Mouse (Mus musculus) hindbrain, embryonic 10.5 days (tissue): ENCODE data around the gene Entpd7. TPM values are rescaled to one million over a fixed set of nuclear protein-coding genes. Genes with fewer than 3 reads are reported as not detected.

Experiments used
- DNase-seq: peaks from one replicate; pipeline ENCODE4 v3.0.0-alpha.2; 2017; ENCODE audit warnings: low spot score
- H3K27ac ChIP-seq: fragments of 300-500 bp; sonication (generic); 2 replicates; pipeline ENCODE4 v1.5.1; 2016; ENCODE audit warnings: mild to moderate bottlenecking, moderate library complexity
- H3K27me3 ChIP-seq: fragments of 300-500 bp; sonication (generic); 2 replicates; pipeline ENCODE4 v1.6.1; 2016; ENCODE audit warnings: mild to moderate bottlenecking; ENCODE audit not compliant: poor library complexity, insufficient read depth, severe bottlenecking
- H3K36me3 ChIP-seq: fragments of 300-500 bp; sonication (generic); 2 replicates; pipeline ENCODE4 v1.6.1; 2016; ENCODE audit warnings: mild to moderate bottlenecking, moderate library complexity
- H3K4me1 ChIP-seq: fragments of 300-500 bp; sonication (generic); replicated peaks from 2 replicates; pipeline ENCODE4 v1.6.1; 2016; ENCODE audit warnings: mild to moderate bottlenecking
- H3K4me3 ChIP-seq: fragments of 300-500 bp; sonication (generic); 2 replicates; pipeline ENCODE4 v1.5.1; 2016; ENCODE audit warnings: mild to moderate bottlenecking, moderate library complexity
- H3K9me3 ChIP-seq: fragments of 300-500 bp; sonication (generic); 2 replicates; pipeline ENCODE4 v1.6.1; 2016; ENCODE audit warnings: mild to moderate bottlenecking, moderate library complexity
- WGBS: fragments of 180-500 bp; shearing (Covaris S2); methylation state at CpG from one replicate; pipeline ENCODE4 v1.1.7; 2016; 5-methylcytosine and 5-hydroxymethylcytosine counted together
- polyA plus RNA-seq: library from polyadenylated mRNA; unstranded; fragments of >200 nt; fragmentation: Nextera tagmentation; extraction: Ambion mirVana; gene quantifications from 2 replicates; pipeline ENCODE4 v1.2.1, GENCODE M21; 2016

Gene Entpd7
- polyA plus RNA-seq, 1 experiment from 2014 or later = 9.3 TPM

- no peaks in the 10 kb centered on the region for H3K9me3 ChIP-seq
Measured at GRCm38 (mm10) chr19:43770584-43770983, 81.1 kb downstream of the Entpd7 start.

GRCm38 (mm10) chr19:43771499-43771969, 82.1 kb downstream of the Entpd7 start:
- 89% methylated on average over 5 of the region's 5 CpGs for WGBS
- DNase-seq = no peak
- H3K4me3 ChIP-seq = no peak overlapping the region
- H3K4me1 ChIP-seq = peaks cover 3% of the 10 kb centered on the region; the same call in 1 of the 2 replicates
- no peaks in the 10 kb centered on the region for H3K27me3 ChIP-seq
- no peaks in the 10 kb centered on the region for H3K9me3 ChIP-seq
- no peaks in the 10 kb centered on the region for H3K36me3 ChIP-seq
- H3K27ac ChIP-seq = no peak overlapping the region

More at GRCm38 (mm10) chr19:43770584-43770983, 81.1 kb downstream of the Entpd7 start:
- no peak for DNase-seq
- Histone ChIP-seq H3K4me3 (no peak overlapping the region), H3K27ac (no peak overlapping the region), H3K36me3 (no peaks in the 10 kb centered on the region), H3K4me1 (peaks cover 3% of the 10 kb centered on the region; the same call in 1 of the 2 replicates), H3K27me3 (no peaks in the 10 kb centered on the region)
- 90% methylated on average over 4 of the region's 4 CpGs for WGBS

- H3K9me3 ChIP-seq = no peaks in the 10 kb centered on the region
- H3K4me3 ChIP-seq = no peak overlapping the region
- no peak for DNase-seq
- no peaks in the 10 kb centered on the region for H3K36me3 ChIP-seq
- H3K27ac ChIP-seq = no peak overlapping the region
- H3K4me1 ChIP-seq = peaks cover 3% of the 10 kb centered on the region; the same call in 1 of the 2 replicates
- H3K27me3 ChIP-seq = no peaks in the 10 kb centered on the region
- WGBS = 54% methylated on average over 6 of the region's 6 CpGs
Measured at GRCm38 (mm10) chr19:43772311-43772710, 82.8 kb downstream of the Entpd7 start.

- 77% methylated on average over 10 of the region's 10 CpGs for WGBS
- no peaks in the 10 kb centered on the region for H3K9me3 ChIP-seq
- H3K4me3 ChIP-seq = no peak overlapping the region
- peaks cover 3% of the 10 kb centered on the region; the same call in 1 of the 2 replicates for H3K4me1 ChIP-seq
- H3K27ac ChIP-seq = no peak overlapping the region
- H3K36me3 ChIP-seq = no peaks in the 10 kb centered on the region
- H3K27me3 ChIP-seq = no peaks in the 10 kb centered on the region
- DNase-seq = no peak
Measured at GRCm38 (mm10) chr19:43775433-43775832, 86.0 kb downstream of the Entpd7 start.

- peaks cover 3% of the 10 kb centered on the region; the same call in 1 of the 2 replicates for H3K4me1 ChIP-seq
- DNase-seq = no peak
- H3K9me3 ChIP-seq = no peaks in the 10 kb centered on the region
- WGBS = 83% methylated on average over 4 of the region's 4 CpGs
- no peak overlapping the region for H3K4me3 ChIP-seq
- no peaks in the 10 kb centered on the region for H3K36me3 ChIP-seq
- H3K27me3 ChIP-seq = no peaks in the 10 kb centered on the region
- no peak overlapping the region for H3K27ac ChIP-seq
Measured at GRCm38 (mm10) chr19:43776561-43776960, 87.1 kb downstream of the Entpd7 start.

- Histone ChIP-seq H3K27ac (no peak overlapping the region), H3K9me3 (no peaks in the 10 kb centered on the region), H3K4me1 (peaks cover 1% of the 10 kb centered on the region; the same call in 1 of the 2 replicates), H3K4me3 (no peak overlapping the region), H3K36me3 (no peaks in the 10 kb centered on the region), H3K27me3 (no peaks in the 10 kb centered on the region)
- no peak for DNase-seq
- WGBS = 75% methylated on average over 2 of the region's 2 CpGs
Measured at GRCm38 (mm10) chr19:43777308-43777707, 87.8 kb downstream of the Entpd7 start.

GRCm38 (mm10) chr19:43780391-43780790, 90.9 kb downstream of the Entpd7 start:
- Histone ChIP-seq H3K27me3 (no peaks in the 10 kb centered on the region), H3K4me3 (no peak overlapping the region), H3K9me3 (no peaks in the 10 kb centered on the region), H3K27ac (no peak overlapping the region), H3K36me3 (no peaks in the 10 kb centered on the region), H3K4me1 (no peaks in the 10 kb centered on the region)
- no peak for DNase-seq
- WGBS = 89% methylated on average over 5 of the region's 5 CpGs

- Histone ChIP-seq H3K36me3 (no peaks in the 10 kb centered on the region), H3K9me3 (no peaks in the 10 kb centered on the region), H3K27ac (no peak within 1 kb of the TSS), H3K4me3 (no peak within 1 kb of the TSS), H3K27me3 (no peaks in the 10 kb centered on the region), H3K4me1 (no peaks in the 10 kb centered on the region)
- no peak for DNase-seq
- 84% methylated on average over 3 of the region's 3 CpGs for WGBS
Measured at GRCm38 (mm10) chr19:43781980-43782379, 92.5 kb downstream of the Entpd7 start, which contains the start of gene Abcc2. Gene Abcc2 (plus strand): TSS chr19:43782192.

Other genes with a start within 250 kb of the Entpd7 start
- gene Cnnm1, start 249.2 kb upstream of the Entpd7 start, polyA plus RNA-seq = 0.34 and 0.35 TPM in 2 replicates
- 58.3 and 60.5 TPM in 2 replicates for gene Got1, start 165.1 kb upstream of the Entpd7 start, polyA plus RNA-seq
- 0.56 and 1.0 TPM in 2 replicates for gene Nkx2-3, start 77.3 kb upstream of the Entpd7 start, polyA plus RNA-seq
- gene Slc25a28, start 14.8 kb upstream of the Entpd7 start, polyA plus RNA-seq = 9.2 and 12.3 TPM in 2 replicates
- gene Cutc, start 63.3 kb downstream of the Entpd7 start, polyA plus RNA-seq = 12.8 and 13.9 TPM in 2 replicates
- 14.1 and 15.3 TPM in 2 replicates for gene Cox15, start 63.3 kb downstream of the Entpd7 start, polyA plus RNA-seq
- 0.02 TPM in 1 of 2 replicates, not detected in the other for gene Abcc2, start 92.5 kb downstream of the Entpd7 start, polyA plus RNA-seq